Comparison of ENCODE assay signal across 17 mouse cellular contexts in the genomic region with DNA sequence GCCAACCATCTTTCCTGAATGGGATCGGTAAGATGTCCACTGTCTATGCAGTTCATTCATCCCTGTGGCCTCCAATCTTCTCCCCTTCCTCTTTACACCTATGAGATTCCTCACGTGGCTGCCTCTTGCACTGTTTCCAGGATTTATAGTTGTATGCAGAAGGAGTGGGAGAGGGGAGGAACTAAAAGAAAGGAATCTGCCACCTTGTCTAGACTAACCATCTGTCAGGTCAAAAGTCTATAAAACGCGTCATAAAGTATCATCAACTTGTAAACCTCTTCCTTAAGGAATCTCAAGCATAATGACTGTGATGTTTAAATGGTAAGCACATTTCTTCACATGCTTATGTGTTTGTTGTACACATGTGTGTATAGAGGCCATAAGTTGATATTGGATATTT.
"Had no signal": no experiment of that assay in that cellular context is flagged by ENCODE, and none has a peak within 500 bp of the region (broad histone marks: within the 10 kb centered on the region; RNA-seq: fewer than 3 reads in every experiment).

No protein-coding gene starts in this region.

- DNase-seq: lung, adult 2 months; lung, postnatal 14 days; lung, postnatal 36 days; right cerebral cortex, postnatal 14 days; thymus, adult 2 months; thymus, postnatal 25 days; thymus, postnatal 4 days had no signal

- H3K9me3 ChIP-seq: lung, embryonic 15.5 days; midbrain, embryonic 13.5 days; midbrain, embryonic 15.5 days; neural tube, embryonic 12.5 days; stomach, embryonic 15.5 days had no signal

- H3K27me3 ChIP-seq: lung, embryonic 15.5 days; megakaryocyte, embryonic 14.5 days; midbrain, embryonic 13.5 days; midbrain, embryonic 15.5 days; neural tube, embryonic 12.5 days; stomach, embryonic 15.5 days had no signal

- H3K27ac ChIP-seq: lung, embryonic 15.5 days; macrophage; midbrain, embryonic 13.5 days; midbrain, embryonic 15.5 days; neural tube, embryonic 12.5 days; stomach, embryonic 15.5 days; stomach, postnatal 0 days had no signal

- H3K9ac ChIP-seq: lung, embryonic 15.5 days; midbrain, embryonic 13.5 days; midbrain, embryonic 15.5 days; neural tube, embryonic 12.5 days; stomach, embryonic 15.5 days had no signal

- H3K36me3 ChIP-seq: lung, embryonic 15.5 days; midbrain, embryonic 13.5 days; midbrain, embryonic 15.5 days; neural tube, embryonic 12.5 days; stomach, embryonic 15.5 days had no signal

- H3K4me3 ChIP-seq: lung, embryonic 15.5 days; megakaryocyte, embryonic 14.5 days; midbrain, embryonic 13.5 days; midbrain, embryonic 15.5 days; neural tube, embryonic 12.5 days; stomach, embryonic 15.5 days had no signal

- H3K4me2 ChIP-seq: lung, embryonic 15.5 days; midbrain, embryonic 11.5 days; midbrain, embryonic 13.5 days; midbrain, embryonic 15.5 days; neural tube, embryonic 12.5 days; stomach, embryonic 15.5 days had no signal

- ATAC-seq: lung, postnatal 0 days; midbrain, embryonic 13.5 days; midbrain, embryonic 15.5 days had no signal

- H3K4me1 ChIP-seq: lung, embryonic 15.5 days; megakaryocyte, embryonic 14.5 days; midbrain, embryonic 13.5 days; midbrain, embryonic 15.5 days; neural tube, embryonic 12.5 days; stomach, embryonic 15.5 days had no signal
